Mouse (Mus musculus): ENCODE measurements at regions not wholly inside any gene's neighbourhood (a gene's known extent, or its start where the extent isn't known, plus 50 kb on each side); places are given as distances from the start of the nearest gene placed in this dataset.

DNA sequence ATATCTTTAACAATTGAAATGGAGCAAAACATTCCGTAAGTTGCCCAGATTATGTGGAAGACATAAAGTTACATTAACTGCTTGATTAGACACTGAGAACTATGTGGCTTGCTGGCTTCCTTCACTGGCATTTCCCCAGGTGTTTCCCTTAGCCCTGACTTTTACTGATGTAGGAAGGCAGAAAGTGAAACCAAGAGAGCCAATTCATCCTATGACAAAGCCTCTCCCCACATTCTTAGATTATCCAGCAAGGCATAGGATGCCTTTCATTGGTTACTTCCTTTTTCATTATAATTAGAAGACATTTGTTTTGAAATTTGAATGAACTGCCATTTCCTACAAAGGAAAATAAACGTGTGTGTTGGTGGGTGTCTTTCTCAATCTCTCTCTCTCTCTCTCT lies 72.1 kb downstream of the Cdc42ep3 start:
- in situ Hi-C loops (cut with MboI, MseI), result no loop called here

DNA sequence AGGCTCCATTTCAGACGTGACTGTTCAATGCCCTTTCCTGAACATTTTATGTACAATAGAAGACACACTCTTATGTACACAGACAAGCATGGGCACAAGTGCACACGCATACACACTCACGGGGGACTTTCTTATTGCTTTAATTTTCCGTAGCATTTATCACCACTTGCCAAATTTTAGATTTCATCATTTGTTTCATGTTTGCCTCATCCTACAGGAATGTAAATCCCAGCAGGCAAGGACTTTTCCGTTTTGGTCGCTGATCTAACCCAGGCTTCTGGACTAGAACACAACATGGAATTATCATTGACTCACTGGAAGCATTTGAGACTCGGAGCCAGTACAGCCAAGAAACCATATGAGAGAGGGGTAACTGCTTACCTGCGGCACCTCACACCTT lies 81.3 kb downstream of the Cdc42ep3 start:
- in situ Hi-C loops (cut with MboI, MseI), result no loop called here

- in situ Hi-C loops (cut with MboI, MseI), result no loop called here
These were observed 95.2 kb downstream of the Cdc42ep3 start for GRCm38 (mm10) chr17:79259691-79260090.

GRCm38 (mm10) chr17:79246962-79247902 lies 107.7 kb downstream of the Cdc42ep3 start:
- in situ Hi-C loops (cut with MboI, MseI), result no loop called here

GRCm38 (mm10) chr17:79244121-79244520 lies 110.8 kb downstream of the Cdc42ep3 start:
- in situ Hi-C loops (cut with MboI, MseI), result no loop called here

- in situ Hi-C loops (cut with MboI, MseI), result no loop called here
These were observed 111.5 kb downstream of the Cdc42ep3 start for GRCm38 (mm10) chr17:79243426-79243825.

- in situ Hi-C loops (cut with MboI, MseI), result no loop called here
These were observed 113.4 kb downstream of the Cdc42ep3 start for GRCm38 (mm10) chr17:79241489-79241888.

DNA sequence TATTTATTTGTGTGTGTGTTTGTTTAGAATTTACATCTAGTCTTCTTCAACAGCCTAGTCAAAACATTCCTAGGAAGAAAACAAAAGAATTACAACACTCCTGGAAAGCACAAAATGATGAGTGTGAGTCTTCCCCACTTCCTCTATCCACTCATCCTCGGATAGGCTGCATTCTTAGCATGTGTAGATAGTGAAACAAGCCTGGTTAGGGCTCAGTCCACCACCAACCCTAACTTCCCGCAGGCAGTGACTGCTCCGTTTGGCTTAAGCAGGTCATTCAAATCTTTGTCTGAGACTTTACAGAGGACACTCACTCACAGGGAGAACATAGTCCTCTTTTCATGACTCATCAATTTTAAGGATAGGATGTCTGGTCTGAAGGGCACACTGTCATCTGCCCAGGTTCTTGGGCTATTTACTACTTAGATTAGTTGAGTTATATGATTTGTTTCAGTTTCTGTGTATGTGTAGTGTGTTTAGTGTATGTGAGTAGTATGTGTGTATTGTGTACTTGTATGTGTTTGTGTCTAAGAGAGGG lies 118.6 kb downstream of the Cdc42ep3 start:
- in situ Hi-C loops (cut with MboI, MseI), result no loop called here

GRCm38 (mm10) chr17:79230653-79231489 lies 124.0 kb downstream of the Cdc42ep3 start:
- in situ Hi-C loops (cut with MboI, MseI), result no loop called here

- in situ Hi-C loops (cut with MboI, MseI), result loop anchor here (10.0 kb wide), 1 partner anchor 358 kb away; no protein-coding TSS in a partner anchor
These were observed 148.3 kb downstream of the Cdc42ep3 start for GRCm38 (mm10) chr17:79206563-79206962.

- in situ Hi-C loops (cut with MboI, MseI), result loop anchor here (10.0 kb wide), 1 partner anchor 359 kb away; no protein-coding TSS in a partner anchor
These were observed 148.8 kb downstream of the Cdc42ep3 start for GRCm38 (mm10) chr17:79206111-79206510.

GRCm38 (mm10) chr17:79199814-79200491 lies 148.2 kb downstream of the Qpct start:
- in situ Hi-C loops (cut with MboI, MseI), result loop anchor here (10.0 kb wide), 1 partner anchor 365 kb away; no protein-coding TSS in a partner anchor

- in situ Hi-C loops (cut with MboI, MseI), result no loop called here
These were observed 140.2 kb downstream of the Qpct start for GRCm38 (mm10) chr17:79191871-79192373.

GRCm38 (mm10) chr17:79188282-79188681 lies 136.6 kb downstream of the Qpct start:
- in situ Hi-C loops (cut with MboI, MseI), result no loop called here

DNA sequence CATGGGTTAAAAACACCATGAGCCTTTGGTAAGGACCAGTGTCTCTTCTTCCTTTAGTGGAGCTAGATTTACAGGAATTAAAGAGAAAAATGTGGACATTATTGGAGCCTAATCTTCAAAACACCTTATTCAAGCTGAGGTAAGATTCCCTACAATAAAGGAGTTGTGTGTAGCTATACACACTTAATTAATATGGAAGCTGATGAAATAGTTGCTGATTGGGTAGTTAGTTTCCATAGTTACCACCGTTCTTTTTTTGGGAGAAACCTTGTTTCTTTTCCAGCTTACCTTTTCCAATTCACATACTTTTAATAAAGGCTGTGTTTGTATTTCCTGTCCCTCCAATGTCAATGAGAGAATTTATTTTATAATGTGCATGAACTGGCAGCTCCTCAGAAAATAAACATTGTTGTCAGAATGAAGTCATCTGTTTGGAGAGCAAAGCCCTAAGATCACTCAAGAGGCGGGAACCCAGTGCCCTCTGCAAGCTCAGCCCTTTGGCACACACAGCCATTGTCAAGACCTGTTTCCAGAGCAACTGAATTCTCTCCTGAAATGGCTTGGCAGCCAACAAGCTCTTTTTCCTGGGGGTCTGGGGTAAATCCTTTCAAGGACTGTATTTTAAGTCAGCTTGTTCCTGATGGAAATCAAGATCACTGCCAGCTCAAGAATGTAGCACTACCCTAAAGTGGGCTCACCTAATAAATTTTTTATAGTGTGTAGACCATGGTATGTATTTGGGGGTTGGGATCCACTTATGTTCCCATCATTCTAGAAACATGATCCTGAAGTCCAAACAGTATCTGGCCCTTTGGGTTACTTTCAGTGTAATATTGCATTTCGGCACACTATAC lies 128.8 kb downstream of the Qpct start:
- in situ Hi-C loops (cut with MboI, MseI), result no loop called here

GRCm38 (mm10) chr17:79177259-79177658 lies 125.6 kb downstream of the Qpct start:
- in situ Hi-C loops (cut with MboI, MseI), result no loop called here

GRCm38 (mm10) chr17:79176356-79176755 lies 124.7 kb downstream of the Qpct start:
- in situ Hi-C loops (cut with MboI, MseI), result no loop called here

DNA sequence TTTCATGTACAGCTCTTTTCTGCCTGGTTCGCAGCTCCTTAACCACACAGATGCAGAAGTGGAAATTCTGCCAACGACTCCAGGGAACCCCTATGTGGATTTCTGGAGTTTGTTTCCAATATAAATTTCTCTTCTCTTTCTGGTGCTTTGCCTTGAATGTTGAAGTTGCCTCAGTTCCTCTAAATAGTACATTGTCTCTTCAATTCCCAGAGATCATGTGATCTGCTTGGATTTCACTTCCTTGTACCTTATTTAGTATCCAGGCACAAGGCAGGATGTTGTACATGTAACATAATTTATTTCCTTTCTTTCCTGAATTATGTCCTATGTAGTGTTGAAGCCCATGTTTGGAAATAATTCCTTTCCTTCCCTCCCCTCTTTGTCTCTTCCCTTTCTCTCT lies 123.7 kb downstream of the Qpct start:
- in situ Hi-C loops (cut with MboI, MseI), result no loop called here

- in situ Hi-C loops (cut with MboI, MseI), result no loop called here
These were observed 120.6 kb downstream of the Qpct start for GRCm38 (mm10) chr17:79172328-79172727.

DNA sequence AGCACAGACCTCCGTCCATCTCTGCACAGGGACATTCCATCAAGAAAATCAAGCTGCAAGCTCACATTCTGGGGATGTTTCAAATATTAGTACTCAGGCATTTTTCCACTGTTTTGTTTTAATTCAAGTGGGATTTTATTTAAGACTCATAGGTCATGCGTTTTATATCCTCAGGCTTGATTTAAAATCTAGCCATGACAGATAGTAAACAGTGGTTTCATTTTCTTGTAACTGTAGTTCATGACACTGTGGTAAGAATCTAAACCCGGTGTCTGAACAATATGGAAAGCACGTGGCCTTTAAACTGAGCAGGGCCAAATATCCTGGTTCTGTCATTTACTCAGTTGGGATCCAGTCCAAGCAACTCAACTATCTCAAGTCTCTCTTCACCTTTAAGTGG lies 119.0 kb downstream of the Qpct start:
- in situ Hi-C loops (cut with MboI, MseI), result no loop called here

Data from T-helper 2 cell (primary cell).